20 mouse cellular contexts compared by ENCODE assay signal in genomic region chr12:78923539-78924189, GRCm38 (mm10). TPM values are rescaled to one million over a fixed set of nuclear protein-coding genes. Genes with fewer than 3 reads are reported as not detected.
DNase-seq lines count a peak whose midpoint lies in the region; TF ChIP-seq lines count a peak whose summit lies in the region.
"Had no signal": no experiment of that assay in that cellular context is flagged by ENCODE, and none has a peak within 500 bp of the region (broad histone marks: within the 10 kb centered on the region; RNA-seq: fewer than 3 reads in every experiment).

No protein-coding gene starts in this region.

- no peak overlapping the region for H3K4me3 ChIP-seq in layer of hippocampus, adult 2 months
- no peak overlapping the region for H3K4me3 ChIP-seq in forebrain, embryonic 10.5 days
- H3K4me3 ChIP-seq: embryonic facial prominence, embryonic 15.5 days; hindbrain, embryonic 10.5 days; stomach, embryonic 15.5 days had no signal

- no peak for TF ChIP-seq CTCF in layer of hippocampus, adult 2 months (conservative IDR thresholded peaks at IDR 0.05)

- H3K27ac ChIP-seq in layer of hippocampus, adult 2 months: peak overlapping the region; percentile 34; the same call in 1 of the 2 replicates
- no peak overlapping the region for H3K27ac ChIP-seq in forebrain, embryonic 10.5 days
- H3K27ac ChIP-seq: embryonic facial prominence, embryonic 15.5 days; hindbrain, embryonic 10.5 days; kidney, postnatal 0 days; stomach, embryonic 15.5 days had no signal

- H3K9me3 ChIP-seq in forebrain, embryonic 10.5 days: no peaks in the 10 kb centered on the region
- H3K9me3 ChIP-seq: embryonic facial prominence, embryonic 15.5 days; hindbrain, embryonic 10.5 days; stomach, embryonic 15.5 days had no signal

- peak in 1 of 2 experiments; percentile 8 for DNase-seq in layer of hippocampus, adult 2 months (ENCODE audit: low spot score in 2 of 2)
- DNase-seq in layer of hippocampus, postnatal 10 days (ENCODE audit: low spot score in 2 of 2): no peak
- DNase-seq in right cerebral cortex, adult 18-20 months: peak; percentile 13
- DNase-seq in right cerebral cortex, postnatal 4 days: no peak
- peak; percentile 66 for DNase-seq in brain, adult 2 months (ENCODE audit: low read depth, low spot score)
- DNase-seq in splenic B cell, adult 2 months (ENCODE audit: low read depth, low spot score): peak; percentile 65
- DNase-seq in urinary bladder, postnatal 14 days (ENCODE audit: low spot score): no peak
- no peak for DNase-seq in forebrain, embryonic 10.5 days (ENCODE audit: extremely low spot score, low spot score)
- DNase-seq: adrenal gland, adult 8-10 months; cerebellum, adult 11-12 months; cerebellum, postnatal 14 days; gastrocnemius, postnatal 25 days; kidney, adult 11 months; lung, adult 2 months; spleen, adult 18-20 months; thymus, adult 2 months had no signal

- no peaks in the 10 kb centered on the region; the same call in 1 of the 2 replicates for H3K36me3 ChIP-seq in splenic B cell, adult 2 months (ENCODE audit: control insufficient read depth, insufficient read depth, low read length, poor library complexity, severe bottlenecking)
- no peaks in the 10 kb centered on the region for H3K36me3 ChIP-seq in forebrain, embryonic 10.5 days (replicated peaks)
- H3K36me3 ChIP-seq: embryonic facial prominence, embryonic 15.5 days; hindbrain, embryonic 10.5 days; stomach, embryonic 15.5 days had no signal

- peaks cover 8% of the 10 kb centered on the region for H3K4me1 ChIP-seq in forebrain, embryonic 10.5 days
- H3K4me1 ChIP-seq: stomach, embryonic 15.5 days had no signal

- H3K27me3 ChIP-seq in splenic B cell, adult 2 months (ENCODE audit: control insufficient read depth, insufficient read depth, low read length, poor library complexity, severe bottlenecking): no peaks in the 10 kb centered on the region
- no peaks in the 10 kb centered on the region for H3K27me3 ChIP-seq in forebrain, embryonic 10.5 days (ENCODE audit: poor library complexity, severe bottlenecking)
- H3K27me3 ChIP-seq: embryonic facial prominence, embryonic 15.5 days; stomach, embryonic 15.5 days had no signal

- WGBS in forebrain, embryonic 10.5 days: 93% methylated on average over 7 of the region's 7 CpGs

RNA-seq across cellular contexts. Expression of gene Plek2, which starts 16.9 kb away (rescaled TPM):
- under 1 TPM in 1 of 2 experiments, not detected in 1; 0.23 TPM for total RNA-seq in layer of hippocampus, adult 2 months (2021)
- total RNA-seq in layer of hippocampus, postnatal 10 days (2021): under 1 TPM; 0.30 to 0.56 TPM
- 3.1 and 3.6 TPM in 2 replicates for polyA plus RNA-seq in forebrain, embryonic 10.5 days (2016; fragmentation: Nextera tagmentation; extraction: Ambion mirVana)

Comparison
In these comparisons a context has a peak if more than half of its experiments do, and no peak if none do; other contexts are left out.
1. DNase-seq: peak in right cerebral cortex, adult 18-20 months (single experiment), brain, adult 2 months (single experiment) and splenic B cell, adult 2 months (single experiment); none in layer of hippocampus, postnatal 10 days (0 of 2), right cerebral cortex, postnatal 4 days (single experiment), urinary bladder, postnatal 14 days (single experiment) and forebrain, embryonic 10.5 days (single experiment).